Mouse (Mus musculus) regulatory T cell (primary cell): ENCODE measurements at regions not wholly inside any gene's neighbourhood (a gene's known extent, or its start where the extent isn't known, plus 50 kb on each side); places are given as distances from the start of the nearest gene placed in this dataset.

Experiments used
- in situ Hi-C: fragments of 300-600 bp; cut with MboI, MseI; formaldehyde crosslinking; loops from one replicate; pipeline ENCODE4 v1.15.1; 2025; ENCODE audit warnings: high pct_unique_total_duplicates

DNA sequence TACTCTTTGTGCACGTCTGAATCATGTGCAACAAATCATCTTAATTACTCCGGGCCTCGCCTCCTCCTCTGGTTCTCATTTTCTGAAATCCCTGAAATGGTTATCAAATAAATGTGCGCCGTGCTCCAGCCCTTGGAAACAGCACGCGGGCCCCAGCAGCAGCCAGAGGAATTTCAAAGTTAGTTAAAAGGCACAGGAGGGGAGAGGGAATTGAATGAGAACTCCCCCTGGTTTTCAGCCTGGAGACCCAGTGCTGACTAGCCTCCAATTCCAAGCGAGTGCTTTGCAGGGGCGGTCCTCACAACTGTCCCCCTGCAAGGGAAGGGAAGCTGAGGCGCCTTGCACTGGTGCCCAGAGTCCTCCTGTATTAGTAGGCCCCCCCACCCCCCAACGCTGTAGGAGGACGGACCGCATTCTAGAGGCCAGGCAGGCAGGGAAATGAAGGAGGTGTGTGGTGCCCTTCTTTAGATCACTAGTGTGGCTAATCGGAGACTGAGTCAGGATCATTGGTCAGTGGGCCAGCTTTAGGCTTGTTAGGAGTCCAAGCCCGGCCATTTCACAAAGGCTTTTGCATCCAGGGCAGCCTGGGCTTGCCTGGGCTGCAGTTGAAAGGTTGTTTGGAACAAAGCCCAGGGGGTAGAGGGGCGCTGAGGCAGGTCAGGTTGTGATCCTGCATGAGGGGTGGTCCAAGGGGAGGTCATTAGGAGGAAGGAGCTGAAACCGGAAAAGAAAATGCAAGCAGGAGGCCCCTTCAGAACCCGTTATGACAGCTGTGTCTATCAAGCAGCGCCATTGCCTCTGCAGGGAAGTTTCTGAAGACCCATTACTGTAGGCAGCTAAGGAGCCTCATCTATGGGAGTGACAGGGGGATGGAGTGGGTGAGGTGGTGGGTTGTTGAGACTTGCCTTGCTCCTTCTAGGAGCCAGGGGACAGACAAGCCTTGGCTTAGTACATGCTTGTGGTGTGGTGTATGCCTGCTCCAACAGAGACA is 80.3 kb upstream of the Igfbp7 start:
- in situ Hi-C loops = no loop called here

DNA sequence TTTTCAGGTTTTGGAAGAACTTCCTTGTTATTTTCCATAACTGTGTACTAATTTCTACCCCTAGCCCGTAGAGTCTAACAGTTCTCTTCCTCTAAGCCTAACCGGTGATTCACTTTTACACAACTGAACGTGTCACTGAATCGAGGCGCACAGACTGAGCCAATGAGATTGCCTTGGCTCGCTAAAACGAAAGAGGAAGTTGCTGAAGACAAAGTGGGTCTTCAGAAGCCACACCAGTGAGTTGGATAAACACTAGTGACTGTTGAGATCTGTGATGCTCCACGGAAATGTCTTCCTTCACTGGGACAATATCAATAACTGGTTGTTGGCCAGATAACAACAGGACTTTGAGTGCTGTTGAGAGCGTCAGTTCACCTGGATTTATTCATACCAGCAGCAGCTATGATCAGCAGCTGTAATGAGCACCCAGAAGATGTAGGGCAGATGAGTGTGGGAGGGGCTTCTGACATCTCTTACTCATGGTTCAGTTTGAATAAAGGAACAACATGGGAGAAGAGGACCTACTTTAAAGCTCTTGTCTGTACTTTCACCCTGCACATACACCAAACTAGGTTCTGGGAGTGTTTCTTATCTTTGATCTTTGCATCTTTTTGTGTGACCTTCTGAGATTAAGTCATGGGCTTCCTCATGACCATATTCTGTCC is 75.3 kb upstream of the Igfbp7 start:
- in situ Hi-C loops = no loop called here

DNA sequence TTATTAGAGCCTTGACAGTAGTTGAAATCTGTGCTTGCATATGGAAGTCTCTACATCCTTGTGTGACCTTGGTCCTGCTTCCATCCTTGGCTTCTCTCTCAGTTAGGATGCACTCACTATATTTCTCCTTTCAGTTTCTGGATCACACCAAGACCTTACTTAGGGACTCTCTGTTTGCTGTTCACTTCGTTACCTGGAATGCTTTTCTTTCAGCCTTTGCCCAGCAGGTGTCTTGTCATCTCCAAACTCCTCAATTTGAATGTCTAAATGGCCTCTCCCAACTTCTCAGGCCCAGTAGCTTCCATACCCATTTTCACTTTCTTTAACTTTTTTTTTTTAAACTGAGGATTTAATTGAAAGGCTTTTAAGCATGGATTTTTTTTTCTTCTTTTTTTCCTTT is 74.0 kb upstream of the Igfbp7 start:
- in situ Hi-C loops = no loop called here

DNA sequence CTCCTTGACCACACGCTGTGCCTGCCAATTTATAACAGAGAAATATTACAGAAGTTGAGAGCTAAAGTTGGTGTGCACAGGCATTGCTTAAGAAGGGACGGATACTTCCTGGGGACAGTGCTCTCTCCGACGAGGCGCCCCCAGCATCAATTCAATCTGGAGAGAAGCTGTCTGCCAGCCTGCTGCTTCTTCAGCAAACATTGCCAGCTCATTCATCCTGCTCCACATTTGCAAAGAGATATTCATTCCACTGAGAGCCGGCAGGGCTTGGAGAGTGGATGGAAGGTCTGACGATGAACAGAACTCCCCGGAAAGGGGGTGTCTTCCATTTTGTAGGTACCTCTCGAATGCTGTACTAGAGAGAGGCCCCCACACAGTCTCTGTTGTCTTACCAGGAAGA is 70.0 kb upstream of the Igfbp7 start:
- in situ Hi-C loops = no loop called here

DNA sequence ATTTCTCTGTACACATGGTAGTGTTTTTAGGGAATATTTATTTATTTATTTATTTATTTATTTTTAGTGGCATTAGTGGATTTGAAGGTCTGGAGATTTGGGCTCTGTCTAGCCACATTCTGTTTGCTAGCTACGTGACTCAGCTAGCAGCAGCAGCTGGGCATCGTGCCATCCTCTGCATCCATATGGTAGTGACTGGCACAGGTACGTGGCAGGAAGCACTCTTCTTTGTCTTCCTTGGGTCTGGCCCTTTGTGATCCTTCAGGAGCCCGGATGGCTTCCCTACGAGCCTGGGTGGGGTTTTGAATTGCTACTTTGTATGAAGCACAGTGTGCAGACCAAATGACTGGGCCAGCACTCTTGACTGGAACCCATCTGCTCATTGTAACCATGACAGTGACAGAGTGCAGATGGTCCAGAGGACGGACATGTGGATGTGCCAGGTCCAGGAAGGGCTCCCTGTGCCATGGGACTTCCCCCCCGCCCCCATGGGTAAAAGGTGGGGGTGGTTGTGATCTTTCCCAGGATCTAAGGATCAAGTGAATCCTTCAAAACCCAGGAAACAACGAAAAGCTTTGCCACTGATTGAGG is 66.2 kb upstream of the Igfbp7 start:
- in situ Hi-C loops = no loop called here

DNA sequence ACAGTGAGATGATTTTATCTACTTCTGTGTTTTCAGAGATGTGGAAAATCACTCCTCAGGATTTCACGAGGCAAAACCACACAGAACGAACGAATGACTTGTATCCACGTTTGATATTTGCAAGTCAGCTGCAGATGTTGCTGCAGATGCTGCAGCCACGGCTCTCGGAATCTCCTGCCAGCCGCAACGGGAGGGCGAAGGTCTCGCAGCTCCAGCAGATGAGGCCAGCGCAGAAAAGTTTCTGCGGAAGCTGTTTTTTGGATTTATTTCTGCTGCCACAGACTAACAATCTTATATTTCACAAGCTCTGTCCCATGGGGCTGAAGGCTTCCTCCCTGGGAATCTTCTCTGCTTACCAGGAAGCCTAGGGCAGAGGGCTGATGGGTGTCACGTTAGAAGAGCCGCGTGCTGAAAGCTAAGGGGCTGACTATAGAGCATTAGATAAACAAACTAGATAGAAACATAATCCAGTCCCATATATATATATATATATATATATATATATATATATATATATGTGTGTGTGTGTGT is 61.5 kb upstream of the Igfbp7 start:
- in situ Hi-C loops = no loop called here

DNA sequence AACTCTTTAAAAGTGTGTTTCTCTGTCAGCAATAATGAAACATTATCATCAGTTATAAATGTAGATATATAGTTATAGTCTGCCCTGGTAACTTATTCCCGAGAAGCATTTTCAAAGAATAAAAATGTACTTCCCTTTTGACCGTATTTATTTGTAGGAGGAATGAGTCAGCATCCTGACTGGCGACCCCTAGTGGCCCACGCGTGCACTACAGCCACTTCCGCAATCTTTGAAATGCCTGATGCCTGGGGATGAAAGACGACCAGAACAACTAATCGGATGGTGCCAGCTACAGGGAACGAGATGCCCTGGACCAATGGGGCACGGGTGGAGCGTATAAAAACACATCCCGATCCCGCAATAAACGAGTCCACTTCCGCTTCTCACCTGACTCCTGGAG is 60.6 kb upstream of the Igfbp7 start:
- in situ Hi-C loops = no loop called here

DNA sequence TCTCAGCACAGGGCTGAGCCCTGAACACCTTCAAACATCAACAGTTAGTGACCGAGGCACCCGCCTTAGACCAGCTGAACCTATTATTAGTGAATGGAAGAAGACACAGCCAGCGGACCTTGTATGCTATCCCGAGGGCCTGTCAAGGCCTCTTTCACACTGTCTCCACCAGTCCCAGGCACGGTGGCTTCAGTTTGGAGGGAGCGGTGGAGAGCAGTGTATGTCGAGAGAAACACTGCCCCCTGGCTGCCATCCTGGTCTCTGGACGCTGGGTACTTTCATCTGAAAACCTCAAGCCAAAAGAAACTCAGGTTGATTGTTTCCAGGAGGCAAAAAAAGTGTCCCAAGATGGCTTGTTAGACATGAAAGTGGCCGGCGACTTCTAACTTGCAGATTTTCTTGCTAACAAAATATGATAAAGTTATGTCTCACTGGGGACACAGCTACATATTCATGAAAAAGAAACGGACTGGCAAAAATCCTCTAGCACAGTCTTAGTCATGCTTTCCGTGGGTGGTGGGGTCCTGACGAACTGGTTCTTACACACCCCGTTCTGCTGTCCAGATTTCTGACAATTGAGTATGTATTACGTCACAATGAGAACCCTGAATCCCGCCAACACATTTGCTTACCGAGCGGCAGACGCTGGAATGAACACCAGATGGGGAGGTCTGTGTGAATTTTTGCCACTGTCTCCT is 57.2 kb upstream of the Igfbp7 start:
- in situ Hi-C loops = loop anchor here (5.0 kb wide), 1 partner anchor 108 kb away; no protein-coding TSS in a partner anchor

DNA sequence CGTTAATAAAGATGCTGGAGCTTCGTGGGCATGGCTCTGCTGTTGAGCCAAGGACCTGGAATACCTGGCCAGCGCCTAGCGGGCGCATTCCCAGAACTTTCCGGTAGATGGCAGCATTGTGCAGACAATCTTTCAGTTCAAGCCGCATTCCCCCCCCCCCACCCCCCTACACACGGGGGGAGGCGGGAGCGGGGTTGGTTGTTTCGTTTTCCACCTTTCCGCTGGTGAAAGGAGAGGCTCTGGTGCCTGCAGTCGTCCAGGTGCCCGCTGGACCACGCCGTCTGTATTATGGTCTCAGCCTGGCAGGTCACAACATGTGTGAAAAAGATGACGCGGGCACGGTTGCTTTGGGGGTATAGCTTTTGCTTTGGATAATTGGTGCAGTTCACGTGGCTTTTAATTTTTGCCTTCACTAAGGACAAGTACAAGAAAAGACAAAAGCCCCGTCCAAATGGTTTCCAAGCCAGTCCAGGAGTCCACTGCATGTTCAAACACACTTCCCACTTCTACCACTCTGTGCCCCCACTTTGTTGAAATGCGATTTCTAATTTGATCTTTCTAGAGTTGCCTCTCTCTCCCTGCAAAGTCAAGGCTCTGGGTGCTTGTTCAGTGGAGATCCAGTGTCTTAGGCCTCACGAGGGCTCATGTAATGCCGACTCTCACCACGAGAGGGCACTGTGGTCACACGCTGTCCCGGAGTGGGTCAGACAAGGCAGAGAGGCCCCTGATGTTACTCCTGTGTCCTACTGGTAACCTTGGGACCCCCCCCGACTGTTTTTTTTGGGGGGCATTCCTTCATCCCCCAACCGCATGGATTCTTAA is 52.3 kb upstream of the Igfbp7 start:
- in situ Hi-C loops = loop anchor here (5.0 kb wide), 1 partner anchor 103 kb away; no protein-coding TSS in a partner anchor
